Mouse (Mus musculus): Measurements from ENCODE around the gene Zfp784. TPM values are rescaled to one million over a fixed set of nuclear protein-coding genes. Genes with fewer than 3 reads are reported as not detected.
A peak's percentile ranks its signal among the peaks of the same experiment; 100 is the strongest.

The Zfp784 gene
- total RNA-seq (2014; rRNA removed; ENCODE audit: low replicate concordance) (7.2 and 8.3 TPM in 2 replicates), polyA plus RNA-seq (2015; fragmentation: Nextera tagmentation; extraction: Ambion mirVana) (8.0 and 8.2 TPM in 2 replicates)

DNA sequence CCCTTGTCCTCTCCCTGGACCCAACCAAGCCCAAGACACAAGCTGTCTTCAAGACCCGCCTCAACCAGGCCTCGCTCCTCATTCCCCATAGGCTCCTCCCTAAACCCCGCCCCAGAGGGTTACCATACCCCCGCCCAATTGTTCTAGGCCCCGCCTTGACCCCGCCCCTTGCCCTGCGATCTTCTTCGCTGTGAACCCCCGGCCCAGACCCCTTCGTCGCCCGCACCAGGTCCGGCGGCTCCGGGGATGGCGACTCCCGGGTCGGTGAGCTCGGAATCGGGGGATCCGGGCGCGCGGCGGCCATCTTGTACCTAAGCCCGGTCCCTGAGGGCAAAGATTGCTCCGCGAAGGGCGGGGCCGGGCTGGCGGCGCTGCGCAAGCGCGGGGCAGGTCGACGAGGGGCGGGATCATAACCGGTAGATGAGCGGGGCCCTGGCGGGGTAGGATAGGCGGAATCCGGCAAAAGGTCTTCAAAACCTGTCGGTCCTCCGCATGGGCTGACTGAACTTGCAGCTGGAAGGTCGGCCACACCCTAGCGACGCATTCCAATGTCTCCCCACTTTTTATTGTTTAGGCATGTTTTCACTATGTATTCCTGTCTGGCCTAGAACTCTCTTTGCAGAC lies at the start of gene Zfp784:
Gene Zfp784, minus strand, starts transcription at position 338 of the 624 bp plus-strand sequence.
- H3K4me2 ChIP-seq (ENCODE audit: low read depth, low read length) = peak within 1 kb of the TSS; percentile 58
- H3K4me1 ChIP-seq (ENCODE audit: control insufficient read depth, insufficient read depth) = peaks cover 8% of the 10 kb centered on the region
- peaks cover 24% of the 10 kb centered on the region for H3K36me3 ChIP-seq (replicated peaks; ENCODE audit: control insufficient read depth, insufficient read depth, low read length)
- under 1% methylated on average over 48 of the region's 48 CpGs for WGBS
- no peaks in the 10 kb centered on the region for H3K9me3 ChIP-seq (replicated peaks; ENCODE audit: control insufficient read depth, low read length)
- H3K27me3 ChIP-seq (ENCODE audit: control insufficient read depth, insufficient read depth, low read length) = no peaks in the 10 kb centered on the region
- H3K27ac ChIP-seq (ENCODE audit: low read depth) = peak within 1 kb of the TSS; percentile 99
- peak within 1 kb of the TSS; percentile 88 for H3K9ac ChIP-seq (replicated peaks; ENCODE audit: low read depth, low read length)
- ATAC-seq (ENCODE audit: insufficient read depth, low read depth) (peak; percentile 98), DNase-seq (ENCODE audit: low spot score) (peak; percentile 89)
- peak within 1 kb of the TSS; percentile 81 for H3K4me3 ChIP-seq (ENCODE audit: low read depth, low read length)
- TF ChIP-seq EP300 (IDR thresholded peaks at IDR 0.05; ENCODE audit: low read depth) (peak; percentile 30; the same call in 1 of the 2 replicates), CTCF (IDR thresholded peaks at IDR 0.05; ENCODE audit: low read depth) (no peak)

DNA sequence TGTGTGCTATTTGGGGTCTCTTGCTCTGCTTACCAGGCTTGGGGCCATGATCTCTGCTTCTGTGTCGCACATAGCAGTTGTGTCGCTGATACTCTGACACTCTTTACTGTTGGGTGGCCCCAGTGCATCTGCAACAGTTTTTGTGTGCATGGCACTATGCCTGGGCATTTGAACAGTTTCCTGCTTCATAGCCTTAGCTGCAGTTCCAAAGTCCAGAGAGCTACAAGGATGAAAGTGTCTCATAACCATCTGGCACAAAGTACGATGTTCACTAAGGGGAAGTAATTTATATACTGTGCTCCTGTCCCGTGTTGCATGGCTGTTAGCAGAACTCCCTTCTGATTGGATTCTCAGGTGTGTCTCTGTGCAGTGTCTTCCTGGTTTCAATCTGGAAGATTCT lies 49.6 kb upstream of the Zfp784 start:
- H3K4me3 ChIP-seq (ENCODE audit: low read depth, low read length) = no peak overlapping the region
- WGBS = 73% methylated on average over 4 of the region's 4 CpGs
- H3K36me3 ChIP-seq (replicated peaks; ENCODE audit: control insufficient read depth, insufficient read depth, low read length) = peaks cover 48% of the 10 kb centered on the region
- no peak overlapping the region for H3K4me2 ChIP-seq (ENCODE audit: low read depth, low read length)
- no peaks in the 10 kb centered on the region; the same call in 1 of the 2 replicates for H3K4me1 ChIP-seq (ENCODE audit: control insufficient read depth, insufficient read depth)
- H3K27me3 ChIP-seq (ENCODE audit: control insufficient read depth, insufficient read depth, low read length) = no peaks in the 10 kb centered on the region
- H3K9me3 ChIP-seq (replicated peaks; ENCODE audit: control insufficient read depth, low read length) = no peaks in the 10 kb centered on the region
- TF ChIP-seq EP300 (IDR thresholded peaks at IDR 0.05; ENCODE audit: low read depth) (no peak), CTCF (IDR thresholded peaks at IDR 0.05; ENCODE audit: low read depth) (no peak)
- DNase-seq (ENCODE audit: low spot score) = no peak
- H3K27ac ChIP-seq (ENCODE audit: low read depth) = no peak overlapping the region
- no peak overlapping the region for H3K9ac ChIP-seq (replicated peaks; ENCODE audit: low read depth, low read length)
- no peak for ATAC-seq (ENCODE audit: insufficient read depth, low read depth)

DNA sequence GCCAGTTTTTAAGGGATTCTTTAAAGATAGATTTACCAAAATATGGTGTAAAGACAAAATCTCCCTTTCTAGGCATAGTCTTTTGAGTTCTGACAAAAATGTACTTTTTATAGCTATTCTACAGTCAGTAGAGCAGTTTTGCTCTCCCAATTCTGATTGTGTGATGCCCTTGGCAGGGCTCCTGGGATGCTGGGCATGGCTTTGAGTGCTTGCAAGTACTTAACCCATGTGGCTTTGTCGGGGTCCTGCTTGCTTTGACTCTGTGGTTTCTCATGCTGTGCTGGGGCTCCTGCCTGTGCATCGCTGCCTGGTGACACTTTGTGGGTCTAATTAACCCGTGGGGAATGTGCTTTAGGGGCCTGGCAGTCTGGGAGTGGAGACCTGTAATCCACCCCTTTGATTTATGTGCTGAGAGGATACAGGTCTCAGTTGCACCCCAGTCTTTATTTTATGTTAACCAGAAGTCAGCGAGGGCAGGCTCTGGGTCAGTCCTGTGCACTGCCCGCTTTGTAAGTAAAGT lies 48.7 kb upstream of the Zfp784 start:
- Histone ChIP-seq H3K27ac (ENCODE audit: low read depth) (no peak overlapping the region), H3K27me3 (ENCODE audit: control insufficient read depth, insufficient read depth, low read length) (no peaks in the 10 kb centered on the region), H3K4me3 (ENCODE audit: low read depth, low read length) (no peak overlapping the region), H3K9ac (replicated peaks; ENCODE audit: low read depth, low read length) (no peak overlapping the region), H3K9me3 (replicated peaks; ENCODE audit: control insufficient read depth, low read length) (no peaks in the 10 kb centered on the region), H3K36me3 (replicated peaks; ENCODE audit: control insufficient read depth, insufficient read depth, low read length) (peaks cover 42% of the 10 kb centered on the region), H3K4me1 (ENCODE audit: control insufficient read depth, insufficient read depth) (peaks cover 4% of the 10 kb centered on the region), H3K4me2 (ENCODE audit: low read depth, low read length) (no peak overlapping the region)
- ATAC-seq (ENCODE audit: insufficient read depth, low read depth) (no peak), DNase-seq (ENCODE audit: low spot score) (no peak)
- WGBS = 84% methylated on average over 5 of the region's 5 CpGs
- TF ChIP-seq EP300 (IDR thresholded peaks at IDR 0.05; ENCODE audit: low read depth) (no peak), CTCF (IDR thresholded peaks at IDR 0.05; ENCODE audit: low read depth) (no peak)

DNA sequence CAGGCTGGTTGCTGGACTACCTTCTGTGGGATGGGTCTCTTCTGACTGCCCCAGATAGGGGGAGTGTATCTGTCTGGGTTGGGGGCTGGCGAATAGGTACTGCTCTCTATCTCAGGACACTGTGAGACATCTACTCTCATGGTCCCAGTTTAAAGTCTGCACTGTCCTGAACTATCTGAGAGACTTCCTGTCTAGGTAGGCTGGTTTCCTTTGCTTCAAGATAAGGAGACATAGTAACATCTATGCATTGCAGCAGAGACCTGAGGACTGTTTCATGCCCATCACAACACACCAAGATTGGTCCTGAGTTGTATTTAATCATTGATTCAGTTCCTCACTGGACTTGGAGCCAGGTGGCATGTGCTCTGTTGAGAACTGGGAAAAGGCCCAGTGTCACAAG lies 47.3 kb upstream of the Zfp784 start:
- DNase-seq (ENCODE audit: low spot score) = no peak
- H3K36me3 ChIP-seq (replicated peaks; ENCODE audit: control insufficient read depth, insufficient read depth, low read length) = peaks cover 37% of the 10 kb centered on the region
- 82% methylated on average over 1 of the region's 1 CpGs for WGBS

DNA sequence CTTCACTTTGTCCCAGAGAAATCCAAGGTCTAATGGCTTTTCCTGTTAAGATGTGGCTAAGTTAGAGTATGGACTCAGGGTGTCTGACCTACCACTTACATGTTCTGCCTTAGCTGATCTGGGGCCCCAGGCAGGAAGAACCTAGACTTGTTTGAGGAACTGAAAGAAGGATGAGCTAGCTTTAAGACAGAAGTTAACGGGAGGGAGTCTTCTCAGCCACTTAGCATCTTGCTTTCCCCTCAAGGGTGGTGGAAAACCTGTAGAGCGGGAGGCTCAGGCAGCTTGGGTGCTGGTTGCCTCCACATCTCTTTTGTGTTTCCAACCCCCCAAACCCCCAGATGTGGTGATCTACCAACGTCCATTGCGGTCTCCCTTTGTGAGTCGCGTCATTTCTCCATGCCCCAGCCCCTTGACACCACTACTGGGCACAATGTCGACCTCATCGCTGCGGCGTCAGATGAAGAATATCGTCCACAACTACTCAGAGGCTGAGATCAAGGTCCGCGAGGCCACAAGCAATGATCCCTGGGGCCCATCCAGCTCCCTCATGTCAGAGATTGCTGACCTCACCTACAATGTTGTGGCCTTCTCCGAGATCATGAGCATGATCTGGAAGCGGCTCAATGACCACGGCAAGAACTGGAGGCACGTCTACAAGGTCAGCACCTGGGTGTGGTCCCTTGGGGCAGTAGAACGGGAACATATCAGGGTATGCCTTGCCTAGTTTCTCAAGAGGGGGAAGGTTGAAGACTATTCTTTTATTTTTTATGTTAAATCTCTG lies 45.3 kb upstream of the Zfp784 start:
- Histone ChIP-seq H3K4me1 (ENCODE audit: control insufficient read depth, insufficient read depth) (peaks cover 16% of the 10 kb centered on the region), H3K27me3 (ENCODE audit: control insufficient read depth, insufficient read depth, low read length) (no peaks in the 10 kb centered on the region), H3K36me3 (replicated peaks; ENCODE audit: control insufficient read depth, insufficient read depth, low read length) (peaks cover 29% of the 10 kb centered on the region), H3K4me2 (ENCODE audit: low read depth, low read length) (no peak overlapping the region), H3K27ac (ENCODE audit: low read depth) (no peak overlapping the region), H3K9me3 (replicated peaks; ENCODE audit: control insufficient read depth, low read length) (no peaks in the 10 kb centered on the region), H3K9ac (replicated peaks; ENCODE audit: low read depth, low read length) (no peak overlapping the region), H3K4me3 (ENCODE audit: low read depth, low read length) (no peak overlapping the region)
- DNase-seq (ENCODE audit: low spot score) (no peak), ATAC-seq (ENCODE audit: insufficient read depth, low read depth) (no peak)
- WGBS = 88% methylated on average over 18 of the region's 18 CpGs
- TF ChIP-seq EP300 (IDR thresholded peaks at IDR 0.05; ENCODE audit: low read depth) (no peak), CTCF (IDR thresholded peaks at IDR 0.05; ENCODE audit: low read depth) (no peak)

More for the DNA sequence above, 47.3 kb upstream of the Zfp784 start:
- Histone ChIP-seq H3K4me3 (ENCODE audit: low read depth, low read length) (no peak overlapping the region), H3K4me1 (ENCODE audit: control insufficient read depth, insufficient read depth) (peaks cover 16% of the 10 kb centered on the region), H3K27ac (ENCODE audit: low read depth) (no peak overlapping the region), H3K9ac (replicated peaks; ENCODE audit: low read depth, low read length) (no peak overlapping the region), H3K4me2 (ENCODE audit: low read depth, low read length) (no peak overlapping the region), H3K27me3 (ENCODE audit: control insufficient read depth, insufficient read depth, low read length) (no peaks in the 10 kb centered on the region), H3K9me3 (replicated peaks; ENCODE audit: control insufficient read depth, low read length) (no peaks in the 10 kb centered on the region)
- no peak for ATAC-seq (ENCODE audit: insufficient read depth, low read depth)
- TF ChIP-seq CTCF (IDR thresholded peaks at IDR 0.05; ENCODE audit: low read depth) = no peak
- no peak for TF ChIP-seq EP300 (IDR thresholded peaks at IDR 0.05; ENCODE audit: low read depth)

Measured in heart, postnatal 0 days (tissue).